Mouse (Mus musculus) forebrain, embryonic 12.5 days (tissue): ENCODE measurements at regions not wholly inside any gene's neighbourhood (a gene's known extent, or its start where the extent isn't known, plus 50 kb on each side); places are given as distances from the start of the nearest gene placed in this dataset. TPM values are rescaled to one million over a fixed set of nuclear protein-coding genes. Genes with fewer than 3 reads are reported as not detected.

Source experiments
- ATAC-seq: fragments of 200-750 bp; cut with Nextera tagmentation; 2 replicates; pipeline ENCODE4 v1.8.0; 2017; ENCODE audit warnings: moderate TSS enrichment; ENCODE audit not compliant: low FRiP score
- H3K27ac ChIP-seq: fragments of 300-500 bp; sonication (generic); 2 replicates; pipeline ENCODE4 v1.5.1; 2016; ENCODE audit warnings: mild to moderate bottlenecking
- H3K27me3 ChIP-seq: fragments of 300-500 bp; sonication (generic); 2 replicates; pipeline ENCODE4 v1.6.1; 2016; ENCODE audit warnings: mild to moderate bottlenecking
- H3K36me3 ChIP-seq: fragments of 300-500 bp; sonication (generic); replicated peaks from 2 replicates; pipeline ENCODE4 v1.6.1; 2016; ENCODE audit warnings: mild to moderate bottlenecking
- H3K4me1 ChIP-seq: fragments of 300-500 bp; sonication (generic); 2 replicates; pipeline ENCODE4 v1.6.1; 2016
- H3K4me2 ChIP-seq: fragments of 300-500 bp; sonication (generic); 2 replicates; pipeline ENCODE4 v1.6.1; 2016; ENCODE audit warnings: mild to moderate bottlenecking, moderate library complexity
- H3K4me3 ChIP-seq: fragments of 300-500 bp; sonication (generic); replicated peaks from 2 replicates; pipeline ENCODE4 v1.5.1; 2016; ENCODE audit warnings: mild to moderate bottlenecking
- H3K9ac ChIP-seq: fragments of 300-500 bp; sonication (generic); 2 replicates; pipeline ENCODE4 v1.6.1; 2016; ENCODE audit warnings: mild to moderate bottlenecking
- H3K9me3 ChIP-seq: fragments of 300-500 bp; sonication (generic); 2 replicates; pipeline ENCODE4 v1.6.1; 2016
- WGBS: fragments of 180-500 bp; shearing (Covaris S2); methylation state at CpG from one replicate; pipeline ENCODE4 v1.1.7; 2016; 5-methylcytosine and 5-hydroxymethylcytosine counted together
- microRNA-seq: library from miRNA; unstranded; fragments of <30 nt; microRNA quantifications from one replicate; pipeline ENCODE4, GENCODE M21; 2017

DNA sequence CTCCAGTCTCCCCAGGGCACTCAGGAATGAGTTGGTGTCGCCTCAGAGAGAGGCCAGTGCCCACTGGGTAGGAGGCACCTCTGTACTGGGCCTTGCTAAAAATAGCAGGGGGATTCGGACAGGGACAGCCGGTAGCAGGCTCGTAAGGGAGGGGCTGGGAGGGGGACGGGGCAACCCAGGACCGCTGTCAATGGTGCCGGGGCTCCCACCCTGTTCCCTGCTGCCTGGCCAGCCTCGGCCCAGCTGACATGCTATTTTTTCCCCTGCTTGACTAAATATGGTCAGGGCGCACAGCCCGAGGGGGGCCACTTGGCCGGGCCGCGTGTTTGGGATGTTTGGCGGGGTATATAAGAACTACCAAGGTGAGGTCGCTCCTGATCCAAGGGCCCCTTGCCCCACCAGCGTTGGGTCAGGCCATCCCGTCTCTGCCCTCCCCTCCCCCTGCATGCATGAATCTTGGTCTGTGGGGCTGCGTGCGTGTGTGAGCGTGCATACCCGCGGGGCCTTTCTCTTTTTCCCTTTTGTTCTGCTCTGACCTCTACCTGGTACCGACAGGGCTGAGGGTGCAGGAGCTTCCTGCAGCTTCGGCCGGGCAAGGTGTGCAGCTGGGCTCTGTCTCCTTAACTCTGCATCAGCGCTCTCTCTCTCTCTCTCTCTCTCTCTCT lies 50.9 kb upstream of the Gata5 start:
- H3K27ac ChIP-seq: no peak overlapping the region
- H3K4me3 ChIP-seq: peak overlapping the region; percentile 47
- H3K4me1 ChIP-seq: peaks cover 17% of the 10 kb centered on the region
- H3K27me3 ChIP-seq: peaks cover 65% of the 10 kb centered on the region
- peak overlapping the region; percentile 54 for H3K9ac ChIP-seq
- whole genome bisulfite sequencing: 4% methylated on average over 26 of the region's 26 CpGs
- peak; percentile 51 for ATAC-seq
- peak overlapping the region; percentile 90 for H3K4me2 ChIP-seq
- H3K36me3 ChIP-seq: no peaks in the 10 kb centered on the region
- H3K9me3 ChIP-seq: no peaks in the 10 kb centered on the region

Small RNA genes in the stretch of these regions (microRNA-seq; reads per million reads assigned to microRNA genes)
- not detected for gene Mir133a-2
- not detected for gene Mir1a-1
